Mouse (Mus musculus) testis, adult 2 months (tissue): Measurements from ENCODE around the gene Dpp6. TPM values are rescaled to one million over a fixed set of nuclear protein-coding genes. Genes with fewer than 3 reads are reported as not detected.

Experiments
- H3K27ac ChIP-seq: fragments of 200-500 bp; 2 replicates; pipeline ENCODE4 v1.5.1; 2012; ENCODE audit warnings: low read depth, low read length; ENCODE audit not compliant: control insufficient read depth, insufficient read depth
- H3K27me3 ChIP-seq: fragments of 200-500 bp; 2 replicates; pipeline ENCODE4 v1.6.1; 2012; ENCODE audit warnings: mild to moderate bottlenecking, low read length, moderate library complexity; ENCODE audit not compliant: control insufficient read depth, insufficient read depth
- H3K36me3 ChIP-seq: fragments of 200-500 bp; 2 replicates; pipeline ENCODE4 v1.6.1; 2012; ENCODE audit warnings: mild to moderate bottlenecking, low read length; ENCODE audit not compliant: control insufficient read depth, insufficient read depth
- H3K4me1 ChIP-seq: fragments of 200-500 bp; 2 replicates; pipeline ENCODE4 v1.6.1; 2012; ENCODE audit warnings: low read length; ENCODE audit not compliant: control insufficient read depth, insufficient read depth
- H3K4me3 ChIP-seq: fragments of 200-500 bp; 2 replicates; pipeline ENCODE4 v1.5.1; 2012; ENCODE audit warnings: low read depth, mild to moderate bottlenecking, low read length, moderate library complexity, mixed read lengths; ENCODE audit not compliant: control insufficient read depth
- CTCF ChIP-seq: fragments of 200-500 bp; IDR thresholded peaks from 2 replicates; pipeline ENCODE4 v1.5.1; 2012; ENCODE audit warnings: low read depth, mild to moderate bottlenecking, inconsistent platforms, low read length, moderate library complexity; ENCODE audit not compliant: control insufficient read depth, insufficient read depth, insufficient replicate concordance
- POLR2A ChIP-seq: fragments of 200-500 bp; IDR thresholded peaks from 2 replicates; pipeline ENCODE4 v1.6.1; 2012; ENCODE audit warnings: low read depth, mild to moderate bottlenecking, inconsistent platforms, low read length, moderate library complexity; ENCODE audit not compliant: control insufficient read depth
- polyA plus RNA-seq: library from polyadenylated mRNA; depleted of rRNA; stranded (reverse); fragments of >200 nt; gene quantifications from 2 replicates; pipeline ENCODE4 v1.2.3, GENCODE M21; 2012

Gene Dpp6
- polyA plus RNA-seq, 1 experiment: 8.3 TPM

DNA sequence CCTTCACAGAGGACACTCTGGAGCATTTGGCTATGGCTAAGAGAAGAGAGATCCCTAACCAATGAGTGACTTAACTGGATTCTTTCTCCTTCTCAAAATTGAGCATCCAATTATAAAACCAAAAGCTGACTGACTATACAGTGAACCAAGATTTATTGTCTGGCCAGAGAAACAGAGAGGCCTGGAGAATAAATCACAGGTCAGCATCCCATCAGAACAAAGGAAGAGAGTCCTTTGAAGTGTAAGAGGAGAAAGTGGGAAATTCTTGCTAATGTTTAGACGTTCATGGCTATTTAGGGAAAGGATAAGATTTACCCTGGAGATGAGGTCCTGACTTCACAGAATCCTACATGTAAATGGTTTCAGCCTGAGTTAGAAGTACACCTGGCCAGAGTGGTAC, 499.7 kb downstream of the Dpp6 start:
- no peaks in the 10 kb centered on the region for H3K36me3 ChIP-seq
- TF ChIP-seq CTCF (no peak), POLR2A (no peak)
- H3K27me3 ChIP-seq: no peaks in the 10 kb centered on the region

DNA sequence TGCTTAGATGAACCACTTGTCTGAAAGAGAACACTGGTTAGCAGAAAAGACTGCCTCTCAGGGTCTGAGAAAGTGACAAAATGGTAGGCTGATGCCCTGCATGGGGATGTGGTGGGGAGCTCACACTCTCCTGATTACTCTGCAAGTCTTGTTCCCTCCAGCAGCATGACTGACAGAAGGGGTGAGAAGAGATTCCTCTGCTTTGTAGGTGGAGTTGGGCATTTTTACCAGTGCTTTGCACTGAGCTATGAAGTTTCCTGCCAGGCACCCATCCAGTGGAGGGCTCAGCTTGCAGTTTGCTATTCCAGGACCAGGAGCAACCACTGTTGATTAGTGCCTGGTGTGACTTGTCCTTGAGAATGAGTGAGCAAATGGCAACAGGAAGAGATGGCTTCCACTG, 500.3 kb downstream of the Dpp6 start:
- H3K27me3 ChIP-seq: no peaks in the 10 kb centered on the region
- no peak overlapping the region for H3K27ac ChIP-seq
- no peak for TF ChIP-seq POLR2A
- no peak for TF ChIP-seq CTCF
- H3K4me3 ChIP-seq: no peak overlapping the region
- no peaks in the 10 kb centered on the region for H3K4me1 ChIP-seq
- no peaks in the 10 kb centered on the region for H3K36me3 ChIP-seq

More for the DNA sequence above, 499.7 kb downstream of the Dpp6 start:
- H3K4me1 ChIP-seq: no peaks in the 10 kb centered on the region
- no peak overlapping the region for H3K27ac ChIP-seq
- no peak overlapping the region for H3K4me3 ChIP-seq

DNA sequence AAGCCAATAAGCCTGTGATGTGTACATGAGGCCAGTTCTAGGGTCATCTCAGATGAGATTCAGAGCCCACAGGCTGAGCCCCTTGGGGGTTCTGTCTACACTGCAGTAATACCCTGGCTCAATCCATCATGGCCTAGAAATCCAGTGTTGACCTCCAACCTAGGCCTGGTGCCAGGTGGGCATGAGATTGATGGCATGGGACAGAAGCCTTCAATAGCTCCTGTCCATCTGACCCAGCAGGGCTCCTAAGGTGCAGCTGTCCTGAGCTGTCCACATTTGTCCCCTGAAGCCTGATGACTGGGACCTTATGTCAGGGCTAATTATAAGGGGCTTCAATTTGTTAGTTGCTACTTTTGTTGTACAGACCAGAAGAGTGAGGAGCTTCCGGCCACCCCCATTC, 500.8 kb downstream of the Dpp6 start:
- H3K4me3 ChIP-seq: no peak overlapping the region
- no peaks in the 10 kb centered on the region for H3K27me3 ChIP-seq
- TF ChIP-seq CTCF (no peak), POLR2A (no peak)
- no peaks in the 10 kb centered on the region for H3K4me1 ChIP-seq
- no peak overlapping the region for H3K27ac ChIP-seq
- H3K36me3 ChIP-seq: no peaks in the 10 kb centered on the region

DNA sequence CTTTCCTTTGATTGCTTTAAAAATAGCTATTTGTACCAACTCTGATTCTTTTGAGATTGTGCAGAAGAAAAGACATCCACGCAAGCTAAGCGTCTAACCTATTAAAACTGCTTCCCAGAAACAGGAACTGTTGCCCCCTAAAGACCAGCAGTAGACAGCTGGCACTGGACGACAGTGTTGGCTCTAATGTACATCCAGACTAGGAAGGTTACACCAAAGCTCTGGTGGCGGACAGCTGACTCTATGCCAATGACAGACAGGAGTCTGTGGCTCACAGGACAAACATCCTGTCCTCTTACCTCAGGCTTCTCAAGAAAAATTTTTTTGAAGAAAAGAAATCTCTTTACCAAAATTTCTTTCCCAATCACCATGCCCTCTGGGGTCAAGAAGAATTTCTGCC, 502.7 kb downstream of the Dpp6 start:
- no peak for TF ChIP-seq CTCF
- TF ChIP-seq POLR2A: no peak
- H3K27ac ChIP-seq: no peak overlapping the region
- no peaks in the 10 kb centered on the region for H3K4me1 ChIP-seq
- no peaks in the 10 kb centered on the region for H3K36me3 ChIP-seq
- H3K4me3 ChIP-seq: no peak overlapping the region
- H3K27me3 ChIP-seq: no peaks in the 10 kb centered on the region

DNA sequence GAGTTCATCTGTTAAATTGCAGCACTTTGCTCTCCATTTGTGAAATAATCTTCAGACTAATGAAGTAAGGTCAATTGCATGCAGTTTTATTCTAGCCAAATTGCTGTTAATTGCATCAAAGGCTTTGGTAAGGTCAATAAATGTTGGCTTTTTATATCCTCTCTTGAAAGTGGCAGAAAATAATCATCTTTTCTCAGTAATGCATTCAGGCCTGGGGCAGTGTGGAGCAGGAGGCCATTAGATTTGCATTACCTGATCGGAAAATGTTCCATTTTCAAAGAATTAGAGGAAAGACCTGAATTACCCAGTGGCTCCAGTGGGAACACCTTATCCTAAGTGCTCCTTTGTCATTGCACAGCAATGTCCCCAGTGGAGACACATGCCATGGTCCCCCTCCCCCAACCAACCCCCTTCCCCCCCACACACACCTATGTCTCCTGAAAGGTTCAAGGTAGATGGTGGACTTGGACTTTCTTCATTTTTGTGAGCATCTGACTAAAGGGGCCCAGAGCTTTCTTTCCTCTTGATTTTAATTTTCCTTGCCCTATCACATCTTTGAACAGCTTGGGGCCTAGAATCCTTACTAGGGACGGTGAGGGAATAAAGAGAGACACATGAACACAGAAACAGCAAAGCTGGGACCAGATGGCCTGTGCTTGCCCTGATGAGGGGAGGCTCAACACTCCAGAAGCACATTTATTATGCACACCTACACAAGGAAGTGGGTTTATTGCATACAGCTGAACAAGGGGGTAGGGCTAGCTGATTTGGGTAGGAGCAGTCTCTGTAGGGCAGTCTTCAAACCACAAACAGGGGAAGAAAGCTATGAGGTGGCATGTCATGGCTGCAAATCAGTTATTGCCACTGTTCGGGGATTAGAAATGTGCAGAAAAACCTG, 506.1 kb downstream of the Dpp6 start:
- H3K4me1 ChIP-seq: no peaks in the 10 kb centered on the region
- no peak overlapping the region for H3K4me3 ChIP-seq
- no peaks in the 10 kb centered on the region for H3K36me3 ChIP-seq
- TF ChIP-seq POLR2A (no peak), CTCF (no peak)
- no peak overlapping the region for H3K27ac ChIP-seq
- no peaks in the 10 kb centered on the region for H3K27me3 ChIP-seq

DNA sequence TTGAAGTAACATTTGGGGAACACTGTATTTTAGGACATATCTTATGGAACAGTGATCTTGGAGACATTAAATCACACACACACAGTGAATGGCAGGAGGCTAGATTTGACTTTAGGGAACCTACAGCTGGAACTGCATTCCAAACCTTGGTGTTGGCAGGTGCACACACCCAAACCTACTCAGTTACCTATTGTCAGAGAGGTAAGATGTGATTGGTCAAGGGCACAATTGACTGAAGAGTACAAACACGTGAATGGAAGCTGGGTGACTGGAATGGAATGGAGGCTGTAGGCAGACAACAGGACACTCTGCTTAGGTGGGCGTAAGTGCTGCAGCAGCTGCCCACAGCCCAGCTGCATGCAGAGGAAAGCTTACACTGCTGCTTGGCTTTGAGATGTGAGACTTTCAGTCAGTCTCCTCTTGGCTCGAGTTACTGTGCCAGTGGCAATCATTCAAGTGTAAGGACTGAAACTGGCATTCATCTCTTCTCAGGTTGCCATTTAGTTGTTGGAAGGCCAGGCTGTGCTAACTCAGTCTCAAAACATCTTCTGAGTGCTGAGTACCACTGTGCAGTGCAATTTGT, 507.4 kb downstream of the Dpp6 start:
- H3K4me1 ChIP-seq: no peaks in the 10 kb centered on the region
- H3K27ac ChIP-seq: no peak overlapping the region
- TF ChIP-seq CTCF: no peak
- H3K36me3 ChIP-seq: no peaks in the 10 kb centered on the region
- H3K27me3 ChIP-seq: no peaks in the 10 kb centered on the region
- no peak overlapping the region for H3K4me3 ChIP-seq

DNA sequence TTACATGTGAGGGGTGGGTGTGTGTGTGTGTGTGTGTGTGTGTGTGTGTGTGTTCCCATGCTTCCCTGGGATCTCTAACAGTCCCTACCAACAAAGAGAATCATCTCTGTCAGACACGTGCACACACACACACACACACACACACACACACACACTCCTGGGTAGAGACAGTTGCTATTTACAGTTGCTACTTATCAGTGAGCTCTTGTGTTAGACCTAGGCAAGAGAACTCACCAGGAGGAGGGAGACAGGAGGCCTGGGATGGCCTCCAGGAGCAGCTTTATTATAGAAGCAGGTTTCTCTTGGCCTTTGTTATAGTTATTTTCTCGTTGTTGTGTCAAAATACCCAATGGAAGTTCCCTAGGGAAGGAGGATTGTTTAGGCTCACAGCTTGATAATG, 519.7 kb downstream of the Dpp6 start:
- no peak overlapping the region for H3K4me3 ChIP-seq

More for the DNA sequence above, 519.7 kb downstream of the Dpp6 start:
- no peak for TF ChIP-seq CTCF
- no peak for TF ChIP-seq POLR2A
- no peaks in the 10 kb centered on the region for H3K4me1 ChIP-seq
- H3K36me3 ChIP-seq: no peaks in the 10 kb centered on the region
- H3K27ac ChIP-seq: no peak overlapping the region
- no peaks in the 10 kb centered on the region for H3K27me3 ChIP-seq
